ENCODE assay signal across 8 mouse cellular contexts in the genomic region with DNA sequence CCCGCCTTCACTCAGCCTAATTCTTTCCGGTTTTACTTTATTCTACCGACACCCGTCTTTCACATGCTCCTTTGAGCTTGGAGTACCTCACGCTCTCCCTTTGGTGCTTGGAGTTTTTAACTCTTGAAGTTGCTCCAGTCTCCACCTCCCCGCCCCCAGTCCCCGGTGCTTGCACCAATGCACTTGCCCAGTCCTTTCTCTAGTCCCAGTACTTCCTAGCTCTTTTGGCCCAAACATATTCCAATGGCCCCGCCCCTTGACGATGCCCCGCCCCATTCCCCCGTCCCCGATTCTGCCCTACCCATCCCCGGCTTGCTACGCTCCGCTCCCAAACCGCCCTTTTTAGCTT. TPM values are rescaled to one million over a fixed set of nuclear protein-coding genes. Genes with fewer than 3 reads are reported as not detected.
DNase-seq lines count a peak whose midpoint lies in the region; ATAC-seq and TF ChIP-seq lines count a peak whose summit lies in the region.

No protein-coding gene starts in this region.

- no peaks in the 10 kb centered on the region; the same call in 1 of the 2 replicates for H3K79me2 ChIP-seq in heart, adult 2 months (replicated peaks; ENCODE audit: control insufficient read depth, insufficient read depth, low read length)

- peaks cover 1% of the 10 kb centered on the region for H3K4me1 ChIP-seq in heart, adult 2 months (ENCODE audit: control insufficient read depth, insufficient read depth, low read length)
- H3K4me1 ChIP-seq in limb, embryonic 13.5 days, result peaks cover 14% of the 10 kb centered on the region
- H3K4me1 ChIP-seq in midbrain, embryonic 12.5 days, result peaks cover 13% of the 10 kb centered on the region

- H3K9ac ChIP-seq in heart, adult 2 months (ENCODE audit: low read depth, low read length), result peak overlapping the region; percentile 75
- H3K9ac ChIP-seq in limb, embryonic 13.5 days, result peak overlapping the region; percentile 61
- peak overlapping the region; percentile 68 for H3K9ac ChIP-seq in midbrain, embryonic 12.5 days (replicated peaks)

- H3K4me3 ChIP-seq in heart, adult 2 months, result peak overlapping the region; percentile 58
- H3K4me3 ChIP-seq in limb, embryonic 13.5 days, result peak overlapping the region; percentile 84
- H3K4me3 ChIP-seq in midbrain, embryonic 12.5 days, result peak overlapping the region; percentile 86

- H3K9me3 ChIP-seq in limb, embryonic 13.5 days, result no peaks in the 10 kb centered on the region
- no peaks in the 10 kb centered on the region for H3K9me3 ChIP-seq in midbrain, embryonic 12.5 days

- intact Hi-C loops in heart, adult 2 months (cut with DNase I), result loop anchor here (2.0 to 5.0 kb wide), 3 partner anchors 38 to 485 kb away; a partner anchor contains a TSS
- intact Hi-C loops in heart, postnatal 14 days (cut with DNase I), result loop anchor here (5.0 kb wide), 1 partner anchor 100 kb away; a partner anchor contains a TSS

- peak overlapping the region; percentile 85 for H3K27ac ChIP-seq in heart, adult 2 months
- peak overlapping the region; percentile 91 for H3K27ac ChIP-seq in limb, embryonic 13.5 days
- peak overlapping the region; percentile 90 for H3K27ac ChIP-seq in midbrain, embryonic 12.5 days (replicated peaks)

- ATAC-seq in erythroid progenitor cell, adult 5-6 weeks (replicated peaks; ENCODE audit: low FRiP score, poor library complexity, severe bottlenecking), result peak; percentile 77
- peak; percentile 59 to 65 for ATAC-seq in hematopoietic stem cell, adult 5-6 weeks (replicated peaks in 1 of 2; ENCODE audit: insufficient read depth in 1 of 2, low FRiP score in 2 of 2, low TSS enrichment in 1 of 2, low read depth in 1 of 2, poor library complexity in 2 of 2, severe bottlenecking in 2 of 2)
- ATAC-seq in limb, embryonic 13.5 days (ENCODE audit: low FRiP score, low read depth), result peak; percentile 91
- no peak; the same call in 1 of the 2 replicates for ATAC-seq in midbrain, embryonic 12.5 days (ENCODE audit: low FRiP score, low read depth)

- TF ChIP-seq EP300 in heart, adult 2 months (IDR thresholded peaks at IDR 0.05; ENCODE audit: insufficient read depth, low read depth, low read length), result no peak

- H3K36me3 ChIP-seq in heart, adult 2 months (ENCODE audit: control insufficient read depth, insufficient read depth, low read length), result no peaks in the 10 kb centered on the region; the same call in 1 of the 2 replicates
- no peaks in the 10 kb centered on the region for H3K36me3 ChIP-seq in limb, embryonic 13.5 days
- no peaks in the 10 kb centered on the region for H3K36me3 ChIP-seq in midbrain, embryonic 12.5 days

- peak overlapping the region; percentile 67 for H3K4me2 ChIP-seq in limb, embryonic 13.5 days (replicated peaks)
- peak overlapping the region; percentile 87 for H3K4me2 ChIP-seq in midbrain, embryonic 12.5 days (replicated peaks)

- no peak for TF ChIP-seq CTCF in heart, adult 2 months (IDR thresholded peaks at IDR 0.05)

- WGBS in heart, adult 2 months, result 1% methylated on average over 16 of the region's 16 CpGs
- 4% methylated on average over 16 of the region's 16 CpGs for WGBS in limb, embryonic 13.5 days
- under 1% methylated on average over 16 of the region's 16 CpGs for WGBS in midbrain, embryonic 12.5 days

- TF ChIP-seq POLR2A in heart, adult 2 months (IDR thresholded peaks at IDR 0.05; ENCODE audit: insufficient read depth, low read depth, low read length), result peak; percentile 64

- H3K27me3 ChIP-seq in heart, adult 2 months (ENCODE audit: control insufficient read depth, insufficient read depth, low read length), result no peaks in the 10 kb centered on the region
- no peaks in the 10 kb centered on the region for H3K27me3 ChIP-seq in limb, embryonic 13.5 days
- H3K27me3 ChIP-seq in midbrain, embryonic 12.5 days, result no peaks in the 10 kb centered on the region

- no peak for DNase-seq in heart, adult 2 months
- DNase-seq in heart, postnatal 14 days, result no peak
- peak; percentile 92 for DNase-seq in ZHBTc4 (ENCODE audit: low read depth, low spot score)
- no peak for DNase-seq in cerebellum, postnatal 4 days (ENCODE audit: low spot score in 2 of 2)

RNA-seq across cellular contexts. Expression of a gene that starts 0.5 kb away (rescaled TPM):
- 10 to 100 TPM in 1 of 2 experiments, 1 to 10 TPM in 1; 9.3 to 10.5 TPM for total RNA-seq in heart, adult 2 months (2021)
- polyA plus RNA-seq in heart, adult 2 months (2012; rRNA removed), result 4.0 and 4.8 TPM in 2 replicates
- total RNA-seq in heart, postnatal 14 days (2021), result 1 to 10 TPM; 7.8 to 7.9 TPM
- 14.3 and 15.9 TPM in 2 replicates for total RNA-seq in erythroid progenitor cell, adult 5-6 weeks (2015; ENCODE audit: low replicate concordance)
- 20.4 and 21.5 TPM in 2 replicates for total RNA-seq in erythroid progenitor cell, adult 5-6 weeks (2017; ENCODE audit: low replicate concordance)
- total RNA-seq in hematopoietic stem cell, adult 5-6 weeks (2017), result 22.5 and 28.2 TPM in 2 replicates
- 23.0 and 24.8 TPM in 2 replicates for polyA plus RNA-seq in limb, embryonic 13.5 days (2015; fragmentation: Nextera tagmentation; extraction: Ambion mirVana)
- polyA plus RNA-seq in midbrain, embryonic 12.5 days (2016; fragmentation: Nextera tagmentation; extraction: Ambion mirVana), result 19.9 and 23.5 TPM in 2 replicates

RNA-seq across cellular contexts. Expression of a gene that starts 9.4 kb away (rescaled TPM):
- 10 to 100 TPM; 27.6 to 33.6 TPM for total RNA-seq in heart, adult 2 months (2021)
- polyA plus RNA-seq in heart, adult 2 months (2012; rRNA removed), result 10.1 and 21.7 TPM in 2 replicates
- total RNA-seq in heart, postnatal 14 days (2021), result 10 to 100 TPM; 33.6 to 36.1 TPM
- total RNA-seq in erythroid progenitor cell, adult 5-6 weeks (2015; ENCODE audit: low replicate concordance), result 293 and 374 TPM in 2 replicates
- total RNA-seq in erythroid progenitor cell, adult 5-6 weeks (2017; ENCODE audit: low replicate concordance), result 484 and 559 TPM in 2 replicates
- total RNA-seq in hematopoietic stem cell, adult 5-6 weeks (2017), result 47.7 and 52.5 TPM in 2 replicates
- polyA plus RNA-seq in limb, embryonic 13.5 days (2015; fragmentation: Nextera tagmentation; extraction: Ambion mirVana), result 12.6 and 12.9 TPM in 2 replicates
- polyA plus RNA-seq in midbrain, embryonic 12.5 days (2016; fragmentation: Nextera tagmentation; extraction: Ambion mirVana), result 47.9 and 49.4 TPM in 2 replicates
